Mouse (Mus musculus): ENCODE data around the gene Trem3. TPM values are rescaled to one million over a fixed set of nuclear protein-coding genes. Genes with fewer than 3 reads are reported as not detected.

Gene Trem3
- polyA plus RNA-seq (2015; fragmentation: Nextera tagmentation; extraction: Ambion mirVana): 0.38 and 0.55 TPM in 2 replicates

GRCm38 (mm10) chr17:48247221-48247928 lies at the start of gene Trem3:
Gene Trem3, plus strand, starts transcription at chr17:48247777.
- no peaks in the 10 kb centered on the region for H3K27me3 ChIP-seq
- no peaks in the 10 kb centered on the region for H3K9me3 ChIP-seq
- no peak within 1 kb of the TSS for H3K27ac ChIP-seq
- H3K36me3 ChIP-seq: no peaks in the 10 kb centered on the region
- H3K4me1 ChIP-seq: no peaks in the 10 kb centered on the region
- ATAC-seq (ENCODE audit: borderline replicate concordance, extremely low read depth, low FRiP score, low TSS enrichment): no peak
- no peak within 1 kb of the TSS for H3K4me2 ChIP-seq
- 75% methylated on average over 11 of the region's 11 CpGs for WGBS
- no peak within 1 kb of the TSS for H3K4me3 ChIP-seq
- no peak within 1 kb of the TSS for H3K9ac ChIP-seq

- H3K4me2 ChIP-seq: no peak overlapping the region
- H3K9me3 ChIP-seq: peaks cover 10% of the 10 kb centered on the region; the same call in 1 of the 2 replicates
- WGBS: 92% methylated on average over 12 of the region's 12 CpGs
- H3K27me3 ChIP-seq: no peaks in the 10 kb centered on the region
- H3K4me1 ChIP-seq: no peaks in the 10 kb centered on the region
- no peak overlapping the region for H3K27ac ChIP-seq
- no peaks in the 10 kb centered on the region for H3K36me3 ChIP-seq
- ATAC-seq (ENCODE audit: borderline replicate concordance, extremely low read depth, low FRiP score, low TSS enrichment): no peak
- no peak overlapping the region for H3K9ac ChIP-seq
- H3K4me3 ChIP-seq: no peak overlapping the region
Observed at GRCm38 (mm10) chr17:48203086-48203485, 44.5 kb upstream of the Trem3 start.

GRCm38 (mm10) chr17:48212596-48212995 lies 35.0 kb upstream of the Trem3 start:
- Histone ChIP-seq H3K27me3 (no peaks in the 10 kb centered on the region), H3K4me3 (no peak overlapping the region), H3K36me3 (no peaks in the 10 kb centered on the region), H3K4me2 (no peak overlapping the region), H3K9me3 (no peaks in the 10 kb centered on the region), H3K4me1 (no peaks in the 10 kb centered on the region), H3K9ac (no peak overlapping the region), H3K27ac (no peak overlapping the region)
- WGBS: 93% methylated on average over 12 of the region's 12 CpGs
- no peak for ATAC-seq (ENCODE audit: borderline replicate concordance, extremely low read depth, low FRiP score, low TSS enrichment)

GRCm38 (mm10) chr17:48213511-48213910 lies 34.1 kb upstream of the Trem3 start:
- H3K9me3 ChIP-seq: no peaks in the 10 kb centered on the region
- no peak overlapping the region for H3K4me2 ChIP-seq
- no peaks in the 10 kb centered on the region for H3K27me3 ChIP-seq
- no peak overlapping the region for H3K4me3 ChIP-seq
- WGBS: 77% methylated on average over 5 of the region's 5 CpGs
- no peak overlapping the region for H3K9ac ChIP-seq
- H3K27ac ChIP-seq: no peak overlapping the region
- ATAC-seq (ENCODE audit: borderline replicate concordance, extremely low read depth, low FRiP score, low TSS enrichment): no peak
- H3K4me1 ChIP-seq: no peaks in the 10 kb centered on the region
- H3K36me3 ChIP-seq: no peaks in the 10 kb centered on the region

GRCm38 (mm10) chr17:48215429-48215828 lies 32.1 kb upstream of the Trem3 start:
- Histone ChIP-seq H3K4me2 (no peak overlapping the region), H3K4me1 (no peaks in the 10 kb centered on the region), H3K36me3 (no peaks in the 10 kb centered on the region), H3K4me3 (no peak overlapping the region), H3K27me3 (no peaks in the 10 kb centered on the region), H3K27ac (no peak overlapping the region), H3K9me3 (no peaks in the 10 kb centered on the region), H3K9ac (no peak overlapping the region)
- no peak for ATAC-seq (ENCODE audit: borderline replicate concordance, extremely low read depth, low FRiP score, low TSS enrichment)
- WGBS: 79% methylated on average over 1 of the region's 1 CpGs

GRCm38 (mm10) chr17:48230680-48231079 lies 16.9 kb upstream of the Trem3 start:
- Histone ChIP-seq H3K4me2 (no peak overlapping the region), H3K9me3 (no peaks in the 10 kb centered on the region), H3K9ac (no peak overlapping the region), H3K27me3 (no peaks in the 10 kb centered on the region), H3K4me3 (no peak overlapping the region), H3K4me1 (no peaks in the 10 kb centered on the region), H3K27ac (no peak overlapping the region), H3K36me3 (no peaks in the 10 kb centered on the region)
- ATAC-seq (ENCODE audit: borderline replicate concordance, extremely low read depth, low FRiP score, low TSS enrichment): no peak
- 67% methylated on average over 7 of the region's 7 CpGs for WGBS

- Histone ChIP-seq H3K36me3 (no peaks in the 10 kb centered on the region), H3K4me1 (no peaks in the 10 kb centered on the region), H3K27ac (no peak within 1 kb of the TSS), H3K4me2 (no peak within 1 kb of the TSS), H3K9ac (no peak within 1 kb of the TSS), H3K9me3 (no peaks in the 10 kb centered on the region), H3K27me3 (no peaks in the 10 kb centered on the region), H3K4me3 (no peak within 1 kb of the TSS)
- ATAC-seq (ENCODE audit: borderline replicate concordance, extremely low read depth, low FRiP score, low TSS enrichment): no peak
- WGBS: 72% methylated on average over 6 of the region's 6 CpGs
Observed at GRCm38 (mm10) chr17:48232518-48232917, 15.1 kb upstream of the Trem3 start, which contains the start of gene Trem1. Gene Trem1, plus strand, starts transcription at chr17:48232768.

- no peaks in the 10 kb centered on the region for H3K36me3 ChIP-seq
- H3K4me2 ChIP-seq: no peak overlapping the region
- H3K9ac ChIP-seq: no peak overlapping the region
- ATAC-seq (ENCODE audit: borderline replicate concordance, extremely low read depth, low FRiP score, low TSS enrichment): no peak
- H3K27me3 ChIP-seq: no peaks in the 10 kb centered on the region
- no peak overlapping the region for H3K27ac ChIP-seq
- WGBS: 90% methylated on average over 4 of the region's 4 CpGs
- no peak overlapping the region for H3K4me3 ChIP-seq
- no peaks in the 10 kb centered on the region for H3K9me3 ChIP-seq
- no peaks in the 10 kb centered on the region for H3K4me1 ChIP-seq
Observed at GRCm38 (mm10) chr17:48233789-48234188, 13.8 kb upstream of the Trem3 start.

GRCm38 (mm10) chr17:48234550-48234949 lies 13.0 kb upstream of the Trem3 start:
- WGBS: 57% methylated on average over 5 of the region's 5 CpGs
- ATAC-seq (ENCODE audit: borderline replicate concordance, extremely low read depth, low FRiP score, low TSS enrichment): no peak
- Histone ChIP-seq H3K36me3 (no peaks in the 10 kb centered on the region), H3K9me3 (no peaks in the 10 kb centered on the region), H3K4me3 (no peak overlapping the region), H3K27ac (no peak overlapping the region), H3K4me1 (no peaks in the 10 kb centered on the region), H3K4me2 (no peak overlapping the region), H3K9ac (no peak overlapping the region), H3K27me3 (no peaks in the 10 kb centered on the region)

GRCm38 (mm10) chr17:48235773-48236370 lies 11.7 kb upstream of the Trem3 start:
- Histone ChIP-seq H3K4me2 (no peak overlapping the region), H3K36me3 (no peaks in the 10 kb centered on the region), H3K4me3 (no peak overlapping the region), H3K9me3 (no peaks in the 10 kb centered on the region), H3K4me1 (no peaks in the 10 kb centered on the region), H3K9ac (no peak overlapping the region), H3K27me3 (no peaks in the 10 kb centered on the region), H3K27ac (no peak overlapping the region)
- ATAC-seq (ENCODE audit: borderline replicate concordance, extremely low read depth, low FRiP score, low TSS enrichment): no peak
- 36% methylated on average over 4 of the region's 4 CpGs for WGBS

- H3K9ac ChIP-seq: no peak overlapping the region
- WGBS: 91% methylated on average over 8 of the region's 8 CpGs
- H3K4me2 ChIP-seq: no peak overlapping the region
- no peaks in the 10 kb centered on the region for H3K9me3 ChIP-seq
- no peaks in the 10 kb centered on the region for H3K27me3 ChIP-seq
- ATAC-seq (ENCODE audit: borderline replicate concordance, extremely low read depth, low FRiP score, low TSS enrichment): no peak
- H3K36me3 ChIP-seq: no peaks in the 10 kb centered on the region
- no peak overlapping the region for H3K4me3 ChIP-seq
- no peaks in the 10 kb centered on the region for H3K4me1 ChIP-seq
- no peak overlapping the region for H3K27ac ChIP-seq
Observed at GRCm38 (mm10) chr17:48237621-48238020, 10.0 kb upstream of the Trem3 start.

GRCm38 (mm10) chr17:48249039-48249438 lies 1.5 kb downstream of the Trem3 start:
- Histone ChIP-seq H3K27me3 (no peaks in the 10 kb centered on the region), H3K9ac (no peak overlapping the region), H3K4me1 (no peaks in the 10 kb centered on the region), H3K9me3 (no peaks in the 10 kb centered on the region), H3K4me2 (no peak overlapping the region), H3K27ac (no peak overlapping the region), H3K4me3 (no peak overlapping the region), H3K36me3 (no peaks in the 10 kb centered on the region)
- no peak for ATAC-seq (ENCODE audit: borderline replicate concordance, extremely low read depth, low FRiP score, low TSS enrichment)

Data from lung, embryonic 15.5 days (tissue).